Mouse (Mus musculus): ENCODE data around the gene Aatk. TPM values are rescaled to one million over a fixed set of nuclear protein-coding genes. Genes with fewer than 3 reads are reported as not detected.
A peak's percentile ranks its signal among the peaks of the same experiment; 100 is the strongest.

Aatk gene
- total RNA-seq, 2 experiments from 2014 or later = 205 to 215 TPM

DNA sequence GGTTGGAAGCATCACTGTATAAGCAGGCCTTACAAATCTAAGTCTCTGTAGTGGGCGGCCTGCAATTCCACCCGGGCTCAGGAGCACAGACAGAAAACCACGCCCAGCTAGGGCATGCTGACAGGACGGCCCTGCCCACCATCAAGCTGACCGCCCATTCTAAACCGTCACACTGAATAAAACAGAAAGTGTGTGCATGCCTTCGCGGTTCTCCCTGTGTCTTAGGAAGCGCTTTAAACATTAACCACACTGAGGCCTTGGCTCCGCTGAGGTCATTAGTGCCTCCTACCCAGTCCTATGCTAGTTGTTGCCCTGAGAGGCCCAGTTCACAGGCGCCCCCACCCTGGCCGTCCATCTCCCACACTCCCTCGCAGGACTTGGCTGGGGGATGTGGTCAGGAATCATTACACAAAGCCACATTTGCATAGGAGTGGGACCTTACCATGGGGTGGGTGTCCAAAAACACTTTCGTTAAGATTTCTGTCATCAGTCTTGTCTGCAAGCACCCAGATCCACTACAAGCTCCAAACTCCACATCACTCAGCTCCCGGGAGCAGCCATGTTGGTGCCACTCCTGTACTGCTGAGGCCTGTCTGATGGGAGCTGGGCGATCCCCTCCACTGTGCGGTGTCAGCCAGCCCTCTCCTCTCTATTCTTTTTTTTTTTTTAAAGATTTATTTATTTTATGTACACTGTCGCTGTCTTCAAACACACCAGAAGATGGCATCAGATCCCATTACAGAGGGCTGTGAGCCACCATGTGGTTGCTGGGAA, 18.5 kb downstream of the Aatk start:
- DNase-seq (ENCODE audit: low spot score in 2 of 2) = no peak

GRCm38 (mm10) chr11:120026941-120027340, 20.0 kb downstream of the Aatk start:
- no peak for DNase-seq (ENCODE audit: low spot score in 2 of 2)

GRCm38 (mm10) chr11:120022841-120023240, 24.1 kb downstream of the Aatk start:
- no peak for DNase-seq (ENCODE audit: low spot score in 2 of 2)

GRCm38 (mm10) chr11:120022216-120022615, 24.8 kb downstream of the Aatk start:
- no peak for DNase-seq (ENCODE audit: low spot score in 2 of 2)

DNA sequence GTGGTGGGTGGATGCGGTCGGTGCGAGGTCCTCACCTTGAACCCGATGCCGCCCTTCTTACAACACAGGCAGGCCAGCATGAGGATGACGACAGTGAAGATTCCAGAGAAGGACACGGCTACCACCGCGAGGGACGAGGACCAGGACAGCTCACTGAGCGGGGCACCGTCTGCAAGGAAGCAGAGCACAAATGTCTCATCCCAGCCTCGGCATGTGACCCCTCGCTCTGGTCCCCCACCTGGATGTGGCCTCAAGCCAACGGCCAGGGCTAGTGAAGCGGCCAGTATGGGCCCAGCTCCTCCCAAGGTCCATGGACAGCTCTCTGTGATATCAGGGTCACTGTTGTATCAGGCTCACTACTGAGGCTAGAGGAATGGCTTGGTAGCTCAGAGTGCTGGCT, 25.6 kb downstream of the Aatk start:
- DNase-seq (ENCODE audit: low spot score in 2 of 2) = no peak

DNA sequence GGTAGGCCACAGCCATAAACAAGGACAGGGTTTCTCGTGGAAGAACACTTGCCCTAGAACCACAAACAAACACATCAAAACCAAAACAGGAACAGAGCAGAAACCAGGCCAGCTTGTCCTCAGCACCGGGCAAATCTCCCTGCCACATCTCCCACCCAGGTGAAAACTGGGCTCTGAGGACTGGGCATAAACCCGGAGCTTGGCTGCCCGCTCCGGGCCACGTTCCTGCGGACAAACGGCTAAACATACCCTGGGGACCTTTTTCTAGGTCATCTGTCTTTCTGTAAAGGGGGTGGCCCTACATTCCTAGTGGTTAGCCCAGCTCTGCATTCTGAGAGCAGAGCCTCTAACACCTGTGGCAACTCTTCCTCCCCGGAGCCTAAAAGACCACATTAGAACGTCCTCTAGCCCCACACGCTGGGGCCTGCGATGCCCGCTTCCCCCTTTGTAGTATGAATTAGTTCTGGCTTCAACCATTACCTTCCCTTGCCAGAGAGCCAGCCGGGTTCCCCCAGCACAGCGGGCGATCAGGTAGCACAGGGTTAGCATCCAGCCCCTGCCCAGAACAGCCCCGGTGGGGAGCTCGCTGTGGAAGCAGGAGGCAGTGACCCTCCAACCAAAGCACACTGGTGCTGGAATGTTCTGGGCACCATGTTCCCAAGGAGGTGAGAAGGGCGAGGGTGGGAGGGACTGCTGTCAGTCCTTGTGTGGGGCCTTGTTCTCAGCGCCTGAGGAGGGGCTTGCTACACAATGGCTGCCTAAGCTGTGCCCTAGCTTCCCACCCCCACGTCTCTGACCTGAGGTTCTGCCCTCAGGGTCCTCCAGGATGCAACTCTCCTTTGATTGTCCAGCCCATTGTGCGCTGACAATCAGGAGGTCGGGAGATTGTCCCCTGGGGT, 27.2 kb downstream of the Aatk start:
- DNase-seq (ENCODE audit: low spot score in 2 of 2) = no peak

DNA sequence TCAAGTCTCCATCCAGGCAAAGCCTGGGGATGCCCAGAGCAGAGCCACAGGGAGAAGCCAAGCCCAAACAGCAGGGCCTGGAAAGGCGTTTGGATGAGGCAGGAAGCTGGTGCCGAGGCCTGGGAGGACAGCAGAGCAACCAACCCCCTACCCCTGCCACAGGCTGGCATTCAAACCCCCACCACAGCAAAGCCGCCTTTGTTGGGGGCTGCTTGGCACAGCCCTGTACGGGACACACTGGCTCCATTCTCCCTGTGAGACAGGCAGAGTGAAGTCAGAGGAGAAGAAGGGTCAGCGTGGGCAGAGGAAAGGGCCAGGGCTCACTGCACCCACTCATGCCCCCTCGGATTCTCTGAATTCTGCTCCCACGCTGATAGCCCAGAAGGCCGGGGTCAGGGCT, 30.0 kb downstream of the Aatk start:
- DNase-seq (ENCODE audit: low spot score in 2 of 2) = peak in 1 of 2 experiments; percentile 62

GRCm38 (mm10) chr11:120014758-120015157, 32.2 kb downstream of the Aatk start:
- no peak for DNase-seq (ENCODE audit: low spot score in 2 of 2)

DNA sequence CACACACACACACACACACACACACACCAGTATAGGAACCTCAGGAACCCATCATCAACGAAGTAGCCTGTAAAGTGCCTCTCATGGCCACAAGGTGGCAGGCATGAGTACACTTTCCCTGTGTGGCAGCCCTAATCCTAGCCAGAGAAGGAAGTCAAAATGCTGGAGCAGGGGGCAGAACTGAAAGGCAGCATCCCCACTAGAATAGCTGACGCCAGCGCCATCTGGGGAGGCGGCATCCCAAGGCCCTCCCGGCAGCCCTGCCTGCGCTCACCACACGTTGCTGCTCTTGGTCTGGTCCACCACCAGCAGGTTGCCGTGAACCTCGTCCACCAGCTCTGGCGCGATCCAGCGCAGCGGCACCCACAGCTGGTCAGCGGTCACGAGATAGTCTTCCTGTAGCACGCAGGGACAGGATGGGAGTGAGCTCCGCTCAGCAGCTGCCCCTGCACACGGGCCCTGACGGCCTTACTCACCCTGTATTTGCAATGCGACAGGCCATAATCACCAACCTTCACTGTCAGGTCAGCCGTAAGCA, 33.7 kb downstream of the Aatk start:
- peak; percentile 79 to 93 for DNase-seq (ENCODE audit: low spot score in 2 of 2)

DNA sequence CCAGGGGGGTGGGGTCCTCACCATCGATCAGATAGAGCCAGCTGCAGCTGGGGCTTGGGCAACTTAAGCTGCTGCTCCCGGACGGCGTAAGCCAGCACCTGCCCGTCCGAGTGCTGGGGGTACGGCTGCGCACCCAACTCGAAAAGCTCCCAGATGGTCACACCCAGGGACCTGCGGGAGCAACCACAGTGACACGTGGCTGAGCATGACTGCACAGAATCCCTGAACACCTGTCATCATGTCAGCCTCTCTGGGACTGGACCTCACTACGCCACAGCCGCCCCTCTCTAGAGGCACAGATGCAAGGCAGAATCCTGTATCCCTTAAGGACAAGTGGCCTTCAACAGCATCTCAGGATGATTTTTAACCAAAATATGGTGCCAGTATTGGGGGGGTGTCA, 34.3 kb downstream of the Aatk start:
- no peak for DNase-seq (ENCODE audit: low spot score in 2 of 2)

DNA sequence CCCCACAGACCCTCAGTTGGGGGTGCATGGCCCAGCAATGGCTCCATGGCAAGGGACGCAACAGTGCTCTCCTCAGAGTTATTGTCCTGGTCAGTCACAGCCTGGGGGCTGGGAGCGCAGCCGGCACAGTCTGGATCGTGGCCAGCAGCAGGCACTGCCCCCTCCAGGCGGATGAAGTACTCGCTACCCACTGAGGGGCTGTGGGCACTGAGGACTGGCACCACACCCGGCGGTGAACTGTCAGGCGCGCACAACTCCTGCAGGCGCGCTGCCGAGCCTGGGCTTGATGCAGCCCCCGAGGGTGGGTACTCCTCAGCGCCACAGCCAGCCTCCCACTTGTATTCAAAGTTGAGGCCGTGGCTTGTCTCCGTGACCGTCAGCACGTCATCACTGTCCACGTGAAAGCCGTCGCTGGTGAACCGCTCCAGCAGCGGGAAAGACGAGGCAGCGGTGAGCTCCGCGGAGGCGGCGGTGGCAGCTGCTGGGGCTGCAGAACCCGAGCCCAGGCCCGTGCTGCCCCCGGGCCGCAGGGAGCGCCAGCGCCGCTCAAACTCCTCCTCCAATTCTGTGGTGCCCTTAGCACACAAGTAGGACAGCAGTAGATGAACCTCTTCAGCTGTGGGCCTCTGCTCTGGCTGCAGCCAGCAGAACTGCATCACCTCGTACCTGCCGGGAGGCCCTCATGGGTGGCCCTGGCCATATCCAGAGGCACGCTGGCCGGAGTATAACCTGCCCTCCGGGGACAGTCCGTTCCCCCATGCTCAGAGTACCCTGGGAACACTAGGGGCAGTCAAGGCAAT, 35.0 kb downstream of the Aatk start:
- no peak for DNase-seq (ENCODE audit: low spot score in 2 of 2)

GRCm38 (mm10) chr11:120011114-120011760, 35.7 kb downstream of the Aatk start:
- DNase-seq (ENCODE audit: low spot score in 2 of 2) = no peak

GRCm38 (mm10) chr11:120009937-120010336, 37.0 kb downstream of the Aatk start:
- no peak for DNase-seq (ENCODE audit: low spot score in 2 of 2)

GRCm38 (mm10) chr11:120008956-120009355, 38.0 kb downstream of the Aatk start:
- DNase-seq (ENCODE audit: low spot score in 2 of 2) = no peak

DNA sequence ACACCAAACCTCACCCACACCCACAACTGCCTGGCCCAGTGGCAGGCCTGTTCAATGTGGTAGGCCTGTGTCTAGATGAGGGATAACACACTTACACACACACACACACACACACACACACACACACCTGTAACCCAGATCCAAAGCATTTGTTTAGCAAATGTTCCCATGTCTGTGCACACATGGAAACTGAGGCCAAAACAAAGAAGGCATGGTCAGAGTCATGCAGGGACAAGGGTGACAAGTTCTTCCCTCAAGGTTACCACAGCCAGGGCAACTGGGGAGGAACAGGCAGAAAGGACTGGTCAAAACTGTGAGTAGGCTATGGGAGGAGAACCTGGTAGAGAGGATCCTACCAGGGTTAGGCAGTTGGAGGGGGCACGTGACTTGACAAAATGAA, 38.5 kb downstream of the Aatk start:
- no peak for DNase-seq (ENCODE audit: low spot score in 2 of 2)

DNA sequence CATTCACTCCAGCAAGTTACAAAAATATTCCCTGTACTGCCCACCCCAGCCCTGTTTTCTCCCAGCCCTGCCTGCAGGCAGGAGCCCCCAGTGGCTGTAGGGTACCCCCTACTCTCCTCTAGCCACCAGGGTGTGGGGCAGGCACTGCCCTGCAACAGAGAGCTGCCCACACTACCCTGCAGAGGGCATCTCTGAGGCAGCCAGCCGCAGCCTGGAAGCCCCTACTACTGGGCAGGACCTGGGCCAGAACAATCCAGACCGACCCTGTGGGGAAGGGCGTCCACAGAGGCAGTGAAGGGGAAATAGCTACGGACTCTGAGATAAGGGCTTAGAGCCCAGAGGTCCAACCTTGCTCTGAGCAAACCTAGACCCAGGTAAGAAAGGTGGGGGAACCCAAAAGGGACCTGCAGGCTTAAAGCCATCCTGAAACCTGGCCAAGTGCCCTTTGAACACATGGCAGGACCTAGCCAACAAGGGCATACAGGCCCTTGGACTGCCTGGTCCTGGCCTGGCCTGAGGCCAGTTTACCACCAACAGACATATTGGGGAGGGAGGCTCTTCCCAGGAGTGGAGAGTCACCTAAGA, 39.4 kb downstream of the Aatk start:
- no peak for DNase-seq (ENCODE audit: low spot score in 2 of 2)

DNA sequence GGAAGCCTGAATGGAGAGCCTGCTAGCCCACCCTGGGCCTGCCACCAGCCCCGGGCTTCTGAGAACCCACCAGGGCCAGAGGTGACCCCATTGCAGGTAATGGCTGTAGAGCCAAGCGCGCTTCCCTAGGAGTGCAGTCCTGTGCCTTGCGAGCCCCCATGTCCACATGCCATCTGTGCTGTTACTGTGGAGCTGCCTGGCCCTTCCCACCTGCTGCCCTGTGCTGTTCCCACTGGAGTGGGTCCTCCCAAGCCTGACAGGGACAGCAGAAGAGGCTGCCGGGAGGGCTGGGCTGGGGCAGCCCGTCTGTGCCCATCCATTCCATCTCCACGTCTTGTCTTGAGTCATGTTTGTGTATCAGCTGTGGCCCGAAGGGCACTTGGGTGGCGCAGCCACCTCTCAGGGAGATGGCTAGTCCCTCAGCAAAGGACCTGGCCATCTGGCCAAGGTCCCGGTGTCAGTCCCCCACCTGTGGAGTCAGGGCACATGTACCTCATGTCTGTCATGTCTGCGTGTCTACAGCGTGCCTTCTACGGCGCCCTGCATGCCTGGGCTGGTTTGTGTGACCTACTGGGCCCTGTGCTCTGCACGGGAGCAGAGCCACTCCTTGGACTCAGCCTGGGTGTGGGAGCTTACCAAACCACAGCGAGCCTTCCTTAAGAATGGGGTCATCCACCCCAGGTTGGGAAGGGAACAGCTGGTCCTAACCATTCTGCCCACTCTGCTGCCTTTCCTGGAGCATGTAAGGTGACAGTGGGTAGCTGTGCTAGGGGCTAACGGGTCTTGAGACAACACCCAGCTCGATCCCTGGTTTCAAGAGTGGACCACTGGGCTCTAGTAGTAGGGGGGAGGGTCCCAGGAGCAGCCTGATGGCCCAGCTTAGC, 41.3 kb downstream of the Aatk start:
- no peak for DNase-seq (ENCODE audit: low spot score in 2 of 2)

DNA sequence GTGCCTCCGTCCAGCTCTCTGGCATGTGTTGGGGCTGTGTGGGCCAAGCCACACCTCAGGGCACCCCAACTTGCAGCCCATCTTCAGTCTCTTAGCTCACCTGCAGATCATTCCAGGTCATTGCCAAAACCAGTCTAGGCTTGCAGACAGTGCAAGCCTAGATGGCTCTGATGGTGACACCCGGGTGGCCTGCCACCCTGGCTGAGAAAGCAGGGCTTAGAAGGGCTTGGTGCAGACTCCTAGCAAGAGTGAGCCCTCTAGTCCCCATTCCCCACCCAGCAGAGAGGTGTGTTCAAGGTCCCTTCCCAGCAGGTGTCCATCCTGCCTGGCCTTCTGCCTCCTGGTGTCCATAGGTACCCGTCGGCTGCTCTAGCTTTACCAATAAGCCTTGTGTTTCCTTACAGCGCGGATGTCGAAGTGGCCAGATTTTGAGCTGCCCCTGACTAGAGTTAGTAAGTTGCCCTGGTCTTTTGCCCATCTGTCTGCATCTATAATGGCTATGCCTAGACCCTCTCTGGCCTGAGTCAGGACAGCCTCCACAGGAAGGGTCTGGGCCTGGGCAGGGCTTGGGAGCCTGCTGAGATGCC, 44.2 kb downstream of the Aatk start:
- no peak for DNase-seq (ENCODE audit: low spot score in 2 of 2)

- DNase-seq (ENCODE audit: low spot score in 2 of 2) = no peak
These were observed 44.9 kb downstream of the Aatk start for GRCm38 (mm10) chr11:120002041-120002440.

Data from layer of hippocampus, adult 18-20 months (tissue).